Mouse (Mus musculus): Measurements from ENCODE around the gene Zscan12.
A peak's percentile ranks its signal among the peaks of the same experiment; 100 is the strongest.

- TF ChIP-seq EP300 (IDR thresholded peaks at IDR 0.05; ENCODE audit: low read depth) = no peak
- TF ChIP-seq CTCF (IDR thresholded peaks at IDR 0.05; ENCODE audit: low read depth) = peak; percentile 83
These were observed 35.9 kb upstream of the Zscan12 start for GRCm38 (mm10) chr13:21326657-21327211.

Measured in liver, postnatal 0 days (tissue).